Mouse (Mus musculus) stomach, embryonic 16.5 days (tissue): Measurements from ENCODE around the gene Sf3b3. TPM values are rescaled to one million over a fixed set of nuclear protein-coding genes. Genes with fewer than 3 reads are reported as not detected.
A peak's percentile ranks its signal among the peaks of the same experiment; 100 is the strongest.

Experiments
- ATAC-seq: fragments of 200-750 bp; cut with Nextera tagmentation; 2 replicates; pipeline ENCODE4 v1.8.0; 2017; ENCODE audit warnings: moderate number of reproducible peaks, moderate TSS enrichment; ENCODE audit not compliant: insufficient read depth, low FRiP score
- H3K27ac ChIP-seq: fragments of 300-500 bp; sonication (generic); 2 replicates; pipeline ENCODE4 v1.5.1; 2014; ENCODE audit warnings: low read length
- H3K27me3 ChIP-seq: fragments of 300-500 bp; sonication (generic); 2 replicates; pipeline ENCODE4 v1.6.1; 2014; ENCODE audit warnings: low read length, control low read depth, mixed read lengths; ENCODE audit not compliant: control insufficient read depth, insufficient read depth
- H3K36me3 ChIP-seq: fragments of 300-500 bp; sonication (generic); 2 replicates; pipeline ENCODE4 v1.6.1; 2014; ENCODE audit warnings: low read length; ENCODE audit not compliant: control insufficient read depth, insufficient read depth
- H3K4me1 ChIP-seq: fragments of 300-500 bp; sonication (generic); 2 replicates; pipeline ENCODE4 v1.6.1; 2014; ENCODE audit warnings: low read length, control low read depth, mixed read lengths; ENCODE audit not compliant: control insufficient read depth, insufficient read depth
- H3K4me2 ChIP-seq: fragments of 300-500 bp; sonication (generic); 2 replicates; pipeline ENCODE4 v1.6.1; 2014; ENCODE audit warnings: low read depth, low read length, mixed read lengths
- H3K4me3 ChIP-seq: fragments of 300-500 bp; sonication (generic); replicated peaks from 2 replicates; pipeline ENCODE4 v1.5.1; 2014; ENCODE audit warnings: mild to moderate bottlenecking, low read length
- H3K9ac ChIP-seq: fragments of 300-500 bp; sonication (generic); 2 replicates; pipeline ENCODE4 v1.6.1; 2014; ENCODE audit warnings: low read length
- H3K9me3 ChIP-seq: fragments of 300-500 bp; sonication (generic); replicated peaks from 2 replicates; pipeline ENCODE4 v1.6.1; 2016; ENCODE audit warnings: low read length, control low read depth; ENCODE audit not compliant: control insufficient read depth
- WGBS: fragments of 180-500 bp; shearing (Covaris S2); extraction: QIAGEN DNeasy Blood & Tissue Kit; methylation state at CpG from one replicate; pipeline ENCODE4 v1.1.7; 2014; 5-methylcytosine and 5-hydroxymethylcytosine counted together
- polyA plus RNA-seq: library from polyadenylated mRNA; unstranded; fragments of >200 nt; fragmentation: Nextera tagmentation; extraction: Ambion mirVana; gene quantifications from 2 replicates; pipeline ENCODE4 v1.2.1, GENCODE M21; 2015

Sf3b3 gene
- polyA plus RNA-seq, 1 experiment from 2014 or later, result 128 TPM

- H3K27ac ChIP-seq, result no peak overlapping the region
- peak; percentile 38; the same call in 1 of the 2 replicates for ATAC-seq
- 69% methylated on average over 9 of the region's 9 CpGs for WGBS
- H3K4me3 ChIP-seq, result no peak overlapping the region
- H3K4me2 ChIP-seq, result no peak overlapping the region
- no peaks in the 10 kb centered on the region for H3K27me3 ChIP-seq
- peaks cover 18% of the 10 kb centered on the region for H3K4me1 ChIP-seq
- H3K9ac ChIP-seq, result no peak overlapping the region
- H3K9me3 ChIP-seq, result no peaks in the 10 kb centered on the region
- no peaks in the 10 kb centered on the region for H3K36me3 ChIP-seq
Measured at GRCm38 (mm10) chr8:110803856-110804255, 42.7 kb downstream of the Sf3b3 start.

- H3K9ac ChIP-seq, result no peak overlapping the region
- no peaks in the 10 kb centered on the region for H3K36me3 ChIP-seq
- ATAC-seq, result no peak
- H3K4me2 ChIP-seq, result no peak overlapping the region
- H3K4me1 ChIP-seq, result peaks cover 11% of the 10 kb centered on the region
- H3K4me3 ChIP-seq, result no peak overlapping the region
- H3K9me3 ChIP-seq, result no peaks in the 10 kb centered on the region
- no peak overlapping the region for H3K27ac ChIP-seq
- WGBS, result 86% methylated on average over 5 of the region's 5 CpGs
- no peaks in the 10 kb centered on the region for H3K27me3 ChIP-seq
Measured at GRCm38 (mm10) chr8:110802988-110803387, 43.6 kb downstream of the Sf3b3 start.

GRCm38 (mm10) chr8:110797086-110797485 is 49.5 kb downstream of the Sf3b3 start:
- H3K27ac ChIP-seq, result no peak overlapping the region
- H3K9me3 ChIP-seq, result peaks cover 4% of the 10 kb centered on the region; the same call in 1 of the 2 replicates
- ATAC-seq, result no peak
- H3K4me3 ChIP-seq, result no peak overlapping the region
- H3K4me1 ChIP-seq, result peaks cover 7% of the 10 kb centered on the region
- H3K36me3 ChIP-seq, result no peaks in the 10 kb centered on the region
- H3K9ac ChIP-seq, result no peak overlapping the region
- 95% methylated on average over 8 of the region's 8 CpGs for WGBS
- H3K4me2 ChIP-seq, result no peak overlapping the region
- H3K27me3 ChIP-seq, result no peaks in the 10 kb centered on the region

- Histone ChIP-seq H3K27ac (no peak overlapping the region), H3K9me3 (peaks cover 4% of the 10 kb centered on the region; the same call in 1 of the 2 replicates), H3K27me3 (no peaks in the 10 kb centered on the region), H3K4me2 (no peak overlapping the region), H3K9ac (no peak overlapping the region), H3K4me3 (no peak overlapping the region), H3K36me3 (no peaks in the 10 kb centered on the region), H3K4me1 (peaks cover 7% of the 10 kb centered on the region)
- no peak for ATAC-seq
- 86% methylated on average over 7 of the region's 7 CpGs for WGBS
Measured at GRCm38 (mm10) chr8:110794363-110794965, 52.1 kb downstream of the Sf3b3 start.

GRCm38 (mm10) chr8:110793936-110794335 is 52.7 kb downstream of the Sf3b3 start:
- Histone ChIP-seq H3K4me3 (no peak overlapping the region), H3K27ac (no peak overlapping the region), H3K4me1 (peaks cover 7% of the 10 kb centered on the region), H3K27me3 (no peaks in the 10 kb centered on the region), H3K4me2 (no peak overlapping the region), H3K9ac (no peak overlapping the region), H3K9me3 (peaks cover 4% of the 10 kb centered on the region; the same call in 1 of the 2 replicates), H3K36me3 (no peaks in the 10 kb centered on the region)
- ATAC-seq, result no peak
- 95% methylated on average over 9 of the region's 9 CpGs for WGBS

- Histone ChIP-seq H3K9ac (no peak overlapping the region), H3K9me3 (peaks cover 4% of the 10 kb centered on the region; the same call in 1 of the 2 replicates), H3K4me1 (peaks cover 7% of the 10 kb centered on the region), H3K4me3 (no peak overlapping the region), H3K27ac (no peak overlapping the region), H3K36me3 (no peaks in the 10 kb centered on the region), H3K27me3 (no peaks in the 10 kb centered on the region), H3K4me2 (no peak overlapping the region)
- ATAC-seq, result no peak
- 75% methylated on average over 9 of the region's 9 CpGs for WGBS
Measured at GRCm38 (mm10) chr8:110793511-110793910, 53.1 kb downstream of the Sf3b3 start.

GRCm38 (mm10) chr8:110792574-110793200 is 53.9 kb downstream of the Sf3b3 start:
- no peaks in the 10 kb centered on the region for H3K36me3 ChIP-seq
- peak overlapping the region; percentile 31 for H3K4me2 ChIP-seq
- H3K9ac ChIP-seq, result no peak overlapping the region
- H3K4me1 ChIP-seq, result peaks cover 7% of the 10 kb centered on the region
- ATAC-seq, result peak; percentile 82
- H3K9me3 ChIP-seq, result peaks cover 4% of the 10 kb centered on the region; the same call in 1 of the 2 replicates
- H3K27me3 ChIP-seq, result no peaks in the 10 kb centered on the region
- no peak overlapping the region for H3K4me3 ChIP-seq
- WGBS, result 24% methylated on average over 11 of the region's 11 CpGs
- H3K27ac ChIP-seq, result peak overlapping the region; percentile 56

GRCm38 (mm10) chr8:110791164-110791563 is 55.4 kb downstream of the Sf3b3 start:
- Histone ChIP-seq H3K27ac (no peak overlapping the region), H3K4me3 (no peak overlapping the region), H3K4me2 (no peak overlapping the region), H3K4me1 (peaks cover 7% of the 10 kb centered on the region), H3K36me3 (no peaks in the 10 kb centered on the region), H3K27me3 (no peaks in the 10 kb centered on the region), H3K9ac (no peak overlapping the region), H3K9me3 (peaks cover under 1% of the 10 kb centered on the region; the same call in 1 of the 2 replicates)
- ATAC-seq, result no peak
- WGBS, result 70% methylated on average over 10 of the region's 10 CpGs

GRCm38 (mm10) chr8:110790270-110790669 is 56.3 kb downstream of the Sf3b3 start:
- no peaks in the 10 kb centered on the region for H3K27me3 ChIP-seq
- H3K4me1 ChIP-seq, result peaks cover 7% of the 10 kb centered on the region
- 32% methylated on average over 6 of the region's 6 CpGs for WGBS
- no peak for ATAC-seq
- H3K4me3 ChIP-seq, result no peak overlapping the region
- H3K9ac ChIP-seq, result no peak overlapping the region
- no peak overlapping the region for H3K4me2 ChIP-seq
- H3K27ac ChIP-seq, result no peak overlapping the region
- no peaks in the 10 kb centered on the region for H3K36me3 ChIP-seq
- H3K9me3 ChIP-seq, result no peaks in the 10 kb centered on the region
